Mouse (Mus musculus) stomach, postnatal 0 days (tissue): ENCODE measurements around the gene Akap5.

Experiments used
- CTCF ChIP-seq: IDR thresholded peaks from 2 replicates; pipeline ENCODE4 v1.5.1; 2016; ENCODE audit warnings: antibody characterized with exemption, low read depth, mild to moderate bottlenecking, moderate library complexity
- EP300 ChIP-seq: optimal IDR thresholded peaks from 2 replicates; pipeline ENCODE3; 2016; ENCODE audit warnings: antibody characterized with exemption

DNA sequence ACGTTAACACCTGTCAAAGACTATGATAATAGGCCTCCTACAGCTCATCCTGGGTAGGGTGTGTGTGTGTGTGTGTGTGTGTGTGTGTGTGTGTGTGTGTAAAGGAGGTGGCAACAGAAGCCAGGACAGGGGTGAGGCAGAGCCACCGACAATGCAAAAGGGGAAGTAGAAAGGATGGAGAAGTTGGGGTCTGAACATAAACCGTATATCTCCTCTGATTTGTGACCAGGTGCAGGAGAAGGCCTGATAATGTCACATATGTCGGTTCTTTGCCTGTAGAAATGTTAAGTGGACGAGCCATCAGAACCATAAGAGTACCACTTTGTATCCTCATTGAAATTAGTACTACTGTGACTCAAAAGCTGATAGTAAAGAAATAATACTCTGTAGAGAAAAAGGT, 9.0 kb downstream of the Akap5 start:
- TF ChIP-seq CTCF (no peak), EP300 (no peak)
